Mouse (Mus musculus) heart, embryonic 15.5 days (tissue): ENCODE data around the gene Rtf1. TPM values are rescaled to one million over a fixed set of nuclear protein-coding genes. Genes with fewer than 3 reads are reported as not detected.
"Not testable (repeated sequence)": the region's sequence is repeated elsewhere in the genome, so short reads cannot be mapped to it uniquely, and the experiment has no call there.

Experiments
- ATAC-seq: fragments of 200-750 bp; cut with Nextera tagmentation; replicated peaks from 2 replicates; pipeline ENCODE4 v1.8.0; 2017; ENCODE audit warnings: low read depth, moderate TSS enrichment; ENCODE audit not compliant: insufficient number of reproducible peaks, insufficient read depth, low FRiP score
- H3K27ac ChIP-seq: fragments of 300-500 bp; sonication (generic); 2 replicates; pipeline ENCODE4 v1.5.1; 2015; ENCODE audit warnings: mild to moderate bottlenecking, inconsistent platforms
- H3K27me3 ChIP-seq: fragments of 300-500 bp; sonication (generic); 2 replicates; pipeline ENCODE4 v1.6.1; 2015; ENCODE audit warnings: inconsistent platforms
- H3K36me3 ChIP-seq: fragments of 300-500 bp; sonication (generic); 2 replicates; pipeline ENCODE4 v1.6.1; 2015; ENCODE audit warnings: mild to moderate bottlenecking, inconsistent platforms
- H3K4me1 ChIP-seq: fragments of 300-500 bp; sonication (generic); replicated peaks from 2 replicates; pipeline ENCODE4 v1.6.1; 2015; ENCODE audit warnings: inconsistent platforms
- H3K4me2 ChIP-seq: fragments of 300-500 bp; sonication (generic); 2 replicates; pipeline ENCODE4 v1.6.1; 2015; ENCODE audit warnings: inconsistent platforms, mild to moderate bottlenecking, moderate library complexity
- H3K4me3 ChIP-seq: fragments of 300-500 bp; sonication (generic); 2 replicates; pipeline ENCODE4 v1.5.1; 2015; ENCODE audit warnings: mild to moderate bottlenecking, inconsistent platforms
- H3K9ac ChIP-seq: fragments of 300-500 bp; sonication (generic); 2 replicates; pipeline ENCODE4 v1.6.1; 2015; ENCODE audit warnings: mild to moderate bottlenecking, inconsistent platforms
- H3K9me3 ChIP-seq: fragments of 300-500 bp; sonication (generic); replicated peaks from 2 replicates; pipeline ENCODE4 v1.6.1; 2016; ENCODE audit warnings: inconsistent platforms
- WGBS: fragments of 180-500 bp; shearing (Covaris S2); methylation state at CpG from one replicate; pipeline ENCODE4 v1.1.7; 2015; ENCODE audit warnings: mixed read lengths; 5-methylcytosine and 5-hydroxymethylcytosine counted together
- polyA plus RNA-seq: library from polyadenylated mRNA; unstranded; fragments of >200 nt; fragmentation: Nextera tagmentation; extraction: Ambion mirVana; gene quantifications from 2 replicates; pipeline ENCODE4 v1.2.1, GENCODE M21; 2015

Rtf1 gene
- 22.0 and 24.4 TPM in 2 replicates for polyA plus RNA-seq

- Histone ChIP-seq H3K4me2 (peak within 1 kb of the TSS; percentile 88), H3K4me3 (peak within 1 kb of the TSS; percentile 79), H3K9me3 (no peaks in the 10 kb centered on the region), H3K27ac (peak within 1 kb of the TSS; percentile 89), H3K4me1 (peaks cover 15% of the 10 kb centered on the region), H3K27me3 (no peaks in the 10 kb centered on the region), H3K36me3 (no peaks in the 10 kb centered on the region), H3K9ac (peak within 1 kb of the TSS; percentile 92)
- under 1% methylated on average over 42 of the region's 58 CpGs for WGBS
- ATAC-seq: peak; percentile 97
Observed at GRCm38 (mm10) chr2:119674525-119675214, at the start of gene Rtf1. Gene Rtf1, plus strand, starts transcription at chr2:119675068.

DNA sequence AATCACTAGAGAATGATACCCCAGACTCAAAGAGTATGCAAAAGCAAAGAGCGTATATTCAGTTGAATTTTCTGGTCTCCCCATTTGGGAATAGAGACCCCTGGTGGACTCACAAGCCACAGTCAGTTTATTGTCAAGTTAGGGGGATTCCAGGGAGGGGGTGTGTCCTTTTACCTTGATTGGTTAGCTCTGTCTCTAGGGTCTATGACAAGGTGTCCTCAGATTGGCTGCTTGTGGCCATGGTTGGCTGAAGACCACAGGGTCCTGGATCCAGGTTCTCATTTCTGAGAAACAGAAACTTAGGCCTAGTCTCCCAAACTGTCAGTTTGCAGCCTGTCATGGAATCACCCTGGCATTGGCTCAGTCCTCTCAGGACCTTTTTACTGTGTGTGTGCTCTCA is 38.1 kb upstream of the Rtf1 start:
- Histone ChIP-seq H3K4me2 (no peak overlapping the region), H3K9ac (no peak overlapping the region), H3K36me3 (peaks cover 87% of the 10 kb centered on the region), H3K27me3 (no peaks in the 10 kb centered on the region), H3K4me1 (no peaks in the 10 kb centered on the region), H3K4me3 (no peak overlapping the region), H3K9me3 (no peaks in the 10 kb centered on the region), H3K27ac (no peak overlapping the region)
- no peak for ATAC-seq
- 90% methylated on average over 1 of the region's 1 CpGs for WGBS

DNA sequence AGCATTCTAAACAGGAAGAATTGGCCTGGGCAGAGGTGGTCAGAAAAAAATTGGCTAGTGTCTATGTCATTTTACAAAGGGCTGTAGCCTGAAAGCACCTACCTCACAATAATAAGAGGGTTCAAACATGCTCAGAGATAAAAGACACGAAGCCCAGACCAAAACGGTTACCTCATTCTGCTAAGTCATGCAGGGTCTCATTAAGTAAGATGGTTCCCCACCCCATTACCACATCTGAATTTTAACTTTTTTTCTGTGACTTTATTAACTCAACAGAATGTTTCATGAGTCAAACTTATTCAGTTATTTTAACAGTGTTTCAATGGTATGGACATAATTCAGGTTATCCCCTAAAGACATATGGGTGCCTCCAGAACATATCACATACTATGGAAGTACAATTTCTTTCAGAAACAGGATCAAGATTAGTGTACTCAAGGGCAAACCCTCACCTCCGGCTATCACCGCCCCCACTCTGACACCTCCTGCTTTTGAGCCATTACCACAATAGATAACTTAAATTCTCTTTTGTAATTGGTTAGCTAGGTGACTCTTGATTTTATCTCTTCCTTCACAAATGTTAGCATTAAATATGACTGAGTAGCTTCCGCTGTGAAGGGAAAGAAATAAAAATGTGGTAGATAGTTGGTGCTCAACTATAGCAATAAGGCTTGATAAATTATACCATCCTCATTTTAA is 33.5 kb upstream of the Rtf1 start:
- Histone ChIP-seq H3K4me2 (no peak overlapping the region), H3K9me3 (no peaks in the 10 kb centered on the region), H3K4me1 (no peaks in the 10 kb centered on the region), H3K36me3 (peaks cover 80% of the 10 kb centered on the region), H3K4me3 (no peak overlapping the region), H3K27ac (no peak overlapping the region), H3K27me3 (no peaks in the 10 kb centered on the region), H3K9ac (no peak overlapping the region)
- ATAC-seq: no peak
- WGBS: 90% methylated on average over 5 of the region's 5 CpGs

DNA sequence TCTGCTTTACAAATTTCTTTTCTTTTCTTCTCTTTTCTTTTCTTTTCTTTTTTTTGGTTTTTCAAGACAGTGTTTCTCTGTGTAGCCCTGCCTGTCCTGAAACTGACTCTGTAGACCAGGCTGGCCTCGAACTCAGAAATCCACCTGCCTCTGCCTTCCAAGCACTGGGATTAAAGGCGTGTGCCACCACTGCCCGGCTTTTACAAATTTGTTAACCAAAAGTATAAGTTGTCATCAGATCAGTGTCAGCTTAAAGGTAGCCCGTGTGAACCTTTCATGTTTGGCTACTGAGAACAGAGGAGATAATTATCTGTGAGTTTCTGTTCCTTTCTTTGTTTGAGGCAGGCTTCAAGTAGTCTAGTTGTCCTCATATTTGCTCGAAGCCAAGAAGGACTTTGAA is 30.6 kb upstream of the Rtf1 start:
- no peak for ATAC-seq
- 90% methylated on average over 5 of the region's 5 CpGs for WGBS
- Histone ChIP-seq H3K4me2 (no peak overlapping the region), H3K27ac (no peak overlapping the region), H3K9me3 (no peaks in the 10 kb centered on the region), H3K9ac (no peak overlapping the region), H3K36me3 (peaks cover 82% of the 10 kb centered on the region), H3K4me1 (no peaks in the 10 kb centered on the region), H3K4me3 (no peak overlapping the region), H3K27me3 (no peaks in the 10 kb centered on the region)

GRCm38 (mm10) chr2:119662220-119663182 is 12.4 kb upstream of the Rtf1 start, which contains the start of gene Ndufaf1:
Gene Ndufaf1, minus strand, starts transcription at chr2:119662827.
- H3K4me2 ChIP-seq: peak within 1 kb of the TSS; percentile 75
- H3K9me3 ChIP-seq: no peaks in the 10 kb centered on the region
- ATAC-seq: peak; percentile 60; the same call in 1 of the 2 replicates
- H3K4me1 ChIP-seq: peaks cover 8% of the 10 kb centered on the region
- peak within 1 kb of the TSS; percentile 91 for H3K4me3 ChIP-seq
- no peaks in the 10 kb centered on the region for H3K27me3 ChIP-seq
- WGBS: under 1% methylated on average over 44 of the region's 44 CpGs
- peak within 1 kb of the TSS; percentile 94 for H3K9ac ChIP-seq
- H3K27ac ChIP-seq: peak within 1 kb of the TSS; percentile 65
- peaks cover 23% of the 10 kb centered on the region for H3K36me3 ChIP-seq

DNA sequence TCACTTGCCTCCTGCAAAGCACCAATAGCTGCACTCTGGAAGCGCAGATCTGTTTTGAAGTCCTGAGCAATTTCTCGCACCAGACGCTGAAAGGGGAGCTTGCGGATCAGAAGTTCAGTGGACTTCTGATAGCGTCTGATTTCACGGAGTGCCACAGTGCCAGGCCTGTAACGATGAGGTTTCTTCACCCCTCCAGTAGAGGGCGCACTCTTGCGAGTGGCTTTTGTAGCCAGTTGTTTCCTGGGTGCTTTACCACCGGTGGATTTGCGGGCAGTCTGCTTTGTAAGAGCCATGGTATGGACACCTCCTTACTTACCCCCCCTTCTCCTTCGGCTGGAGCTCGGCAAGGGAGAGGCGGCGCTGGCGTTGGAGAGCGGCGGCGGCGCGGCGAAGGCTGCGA is 9.1 kb upstream of the Rtf1 start:
- not testable (repeated sequence) for H3K9ac ChIP-seq, H3K27ac ChIP-seq, H3K9me3 ChIP-seq, ATAC-seq, H3K4me2 ChIP-seq, H3K27me3 ChIP-seq, H3K36me3 ChIP-seq, H3K4me3 ChIP-seq, H3K4me1 ChIP-seq
- 72% methylated on average over 19 of the region's 23 CpGs for WGBS

DNA sequence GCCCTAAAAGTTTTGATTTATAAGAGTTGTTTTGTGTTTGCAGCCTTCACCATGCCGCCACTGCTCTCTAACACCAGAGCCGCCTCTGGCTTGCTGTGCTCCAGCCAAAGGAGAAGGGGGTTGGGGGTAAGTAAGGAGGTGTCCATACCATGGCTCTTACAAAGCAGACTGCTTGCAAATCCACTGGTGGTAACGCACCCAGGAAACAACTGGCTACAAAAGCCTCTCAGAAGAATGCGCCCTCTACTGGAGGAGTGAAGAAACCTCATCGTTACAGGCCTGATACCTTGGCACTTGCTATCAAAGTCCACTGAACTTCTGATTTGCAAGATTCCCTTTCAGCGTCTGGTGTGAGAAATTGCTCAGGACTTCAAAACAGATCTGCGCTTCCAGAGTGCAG is 5.9 kb upstream of the Rtf1 start:
- ATAC-seq: no peak
- 0 out of 2 replicates have a peak, but pooled peaks cover 2% of the 10 kb centered on the region for H3K4me1 ChIP-seq
- 19% methylated on average over 7 of the region's 7 CpGs for WGBS

GRCm38 (mm10) chr2:119675215-119675784 is 432 bp downstream of the Rtf1 start:
- peak; percentile 84 for ATAC-seq
- under 1% methylated on average over 39 of the region's 39 CpGs for WGBS
- H3K4me1 ChIP-seq: peaks cover 15% of the 10 kb centered on the region
- peak overlapping the region; percentile 80 for H3K27ac ChIP-seq
- peak overlapping the region; percentile 88 for H3K4me2 ChIP-seq
- no peaks in the 10 kb centered on the region for H3K36me3 ChIP-seq
- peak overlapping the region; percentile 79 for H3K4me3 ChIP-seq
- H3K9ac ChIP-seq: peak overlapping the region; percentile 92
- H3K27me3 ChIP-seq: no peaks in the 10 kb centered on the region
- H3K9me3 ChIP-seq: no peaks in the 10 kb centered on the region

More for the DNA sequence above, 5.9 kb upstream of the Rtf1 start:
- Histone ChIP-seq H3K36me3 (no peaks in the 10 kb centered on the region), H3K9me3 (no peaks in the 10 kb centered on the region), H3K4me3 (no peak overlapping the region), H3K27ac (no peak overlapping the region), H3K4me2 (no peak overlapping the region), H3K27me3 (no peaks in the 10 kb centered on the region), H3K9ac (no peak overlapping the region)

- Histone ChIP-seq H3K36me3 (no peaks in the 10 kb centered on the region), H3K9ac (peak overlapping the region; percentile 92), H3K9me3 (no peaks in the 10 kb centered on the region), H3K4me1 (peaks cover 15% of the 10 kb centered on the region), H3K4me2 (peak overlapping the region; percentile 88), H3K27ac (peak overlapping the region; percentile 80), H3K4me3 (peak overlapping the region; percentile 79), H3K27me3 (no peaks in the 10 kb centered on the region)
- under 1% methylated on average over 5 of the region's 5 CpGs for WGBS
- no peak for ATAC-seq
Observed at GRCm38 (mm10) chr2:119675831-119676230, 963 bp downstream of the Rtf1 start.

DNA sequence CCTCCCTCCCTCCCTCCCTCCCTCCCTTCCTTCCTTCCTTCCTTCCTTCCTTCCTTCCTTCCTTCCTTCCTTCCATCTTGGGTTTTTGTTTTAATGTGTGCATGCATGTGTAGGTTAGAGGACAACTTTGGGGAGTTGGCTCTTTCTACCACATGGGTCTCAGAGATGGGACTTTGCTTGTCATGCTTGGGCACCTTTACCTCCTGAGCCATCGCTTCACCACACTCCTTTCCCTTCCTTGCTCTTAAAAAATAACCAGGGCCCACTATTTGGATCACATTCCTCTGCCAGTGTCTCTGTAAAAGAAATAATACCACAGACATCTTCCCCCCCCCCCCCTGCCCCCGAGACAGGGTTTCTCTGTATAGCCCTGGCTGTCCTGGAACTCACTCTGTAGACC is 8.8 kb downstream of the Rtf1 start:
- no peak overlapping the region for H3K4me3 ChIP-seq
- no peak overlapping the region for H3K4me2 ChIP-seq
- no peak for ATAC-seq
- H3K27ac ChIP-seq: no peak overlapping the region
- no peak overlapping the region for H3K9ac ChIP-seq
- H3K36me3 ChIP-seq: peaks cover 6% of the 10 kb centered on the region; the same call in 1 of the 2 replicates
- H3K4me1 ChIP-seq: peaks cover 5% of the 10 kb centered on the region
- H3K9me3 ChIP-seq: no peaks in the 10 kb centered on the region
- no peaks in the 10 kb centered on the region for H3K27me3 ChIP-seq
- 88% methylated on average over 1 of the region's 2 CpGs for WGBS
